Mouse (Mus musculus) common myeloid progenitor, adult 5-6 weeks (primary cell): ENCODE measurements at regions not wholly inside any gene's neighbourhood (a gene's known extent, or its start where the extent isn't known, plus 50 kb on each side); places are given as distances from the start of the nearest gene placed in this dataset.

ENCODE experiments used
- ATAC-seq: replicated peaks from 2 replicates; pipeline ENCODE4 v1.8.0; 2016; ENCODE audit warnings: low read depth, mild to moderate bottlenecking, moderate TSS enrichment, inconsistent platforms; ENCODE audit not compliant: poor library complexity, severe bottlenecking

DNA sequence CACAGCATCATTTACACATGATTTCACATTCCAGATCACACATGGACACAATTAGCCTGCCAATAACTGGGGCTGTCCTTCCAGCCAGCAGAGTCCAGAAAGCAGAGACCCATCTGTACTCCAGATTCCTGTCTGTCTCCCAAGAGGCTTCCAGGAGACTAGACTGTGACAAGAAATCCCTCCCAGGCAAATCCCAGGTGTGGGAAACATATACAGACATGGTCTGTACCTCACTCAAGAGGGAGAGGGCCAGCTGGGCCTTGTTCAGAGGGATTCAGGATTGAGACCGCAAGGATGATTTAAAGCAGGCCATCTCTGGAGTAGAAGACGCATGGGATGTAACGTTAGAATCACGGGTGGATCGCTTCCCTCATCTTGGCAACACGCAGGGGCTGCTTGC is 182.7 kb upstream of the Prr30 start:
- no peak for ATAC-seq

- ATAC-seq, result no peak
Measured at GRCm38 (mm10) chr14:101381943-101382342, 181.8 kb upstream of the Prr30 start.

DNA sequence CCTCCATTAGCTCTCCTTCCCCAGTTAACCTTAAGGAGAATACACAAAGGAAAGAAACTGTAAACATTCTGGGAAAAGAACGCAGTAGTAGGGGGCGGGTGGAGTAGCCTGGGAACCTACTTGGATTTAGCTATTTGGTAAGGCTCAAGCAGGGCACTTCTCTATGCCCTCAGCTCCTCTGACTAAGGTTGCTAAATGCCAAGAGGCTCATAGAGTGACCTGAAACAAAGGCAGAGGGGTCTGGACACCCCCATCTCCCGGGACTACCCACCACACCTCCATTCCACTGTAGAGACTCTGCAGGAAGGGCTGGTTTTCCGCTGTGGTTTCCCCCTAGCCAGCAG is 179.5 kb upstream of the Prr30 start:
- ATAC-seq, result peak; percentile 36

DNA sequence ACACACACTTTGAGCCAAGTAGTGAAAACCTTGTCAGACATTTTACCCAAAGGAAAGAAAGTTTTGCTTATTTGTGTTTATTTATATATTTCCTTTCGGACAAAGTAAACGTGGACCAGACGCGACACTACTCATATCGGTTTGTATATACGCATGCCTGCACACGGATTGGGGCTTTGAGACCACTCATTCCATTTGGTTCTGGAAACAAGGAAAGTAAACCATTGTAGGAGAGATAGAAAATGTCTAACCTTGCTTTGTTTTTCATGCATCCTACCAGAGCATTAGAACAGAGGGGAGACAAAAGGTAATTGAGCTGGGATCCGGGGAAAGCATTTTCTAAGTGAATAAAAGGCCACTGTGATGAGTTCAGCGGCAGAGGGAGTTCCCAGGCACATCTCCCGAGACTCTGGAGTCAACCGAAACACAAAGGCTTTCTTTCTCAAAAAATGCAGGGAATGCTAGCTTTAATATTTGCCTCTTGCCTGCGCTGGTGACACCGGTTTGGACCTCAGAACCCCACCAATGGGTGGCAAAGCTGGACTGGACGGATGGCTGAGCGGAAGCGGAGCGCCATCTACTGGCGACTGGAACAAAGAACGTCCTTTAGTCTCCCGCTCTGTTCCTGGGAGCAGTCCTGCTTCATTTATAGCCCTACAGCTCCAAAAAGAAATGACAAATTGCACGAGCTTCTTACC is 179.0 kb upstream of the Prr30 start:
- peak; percentile 96 for ATAC-seq

DNA sequence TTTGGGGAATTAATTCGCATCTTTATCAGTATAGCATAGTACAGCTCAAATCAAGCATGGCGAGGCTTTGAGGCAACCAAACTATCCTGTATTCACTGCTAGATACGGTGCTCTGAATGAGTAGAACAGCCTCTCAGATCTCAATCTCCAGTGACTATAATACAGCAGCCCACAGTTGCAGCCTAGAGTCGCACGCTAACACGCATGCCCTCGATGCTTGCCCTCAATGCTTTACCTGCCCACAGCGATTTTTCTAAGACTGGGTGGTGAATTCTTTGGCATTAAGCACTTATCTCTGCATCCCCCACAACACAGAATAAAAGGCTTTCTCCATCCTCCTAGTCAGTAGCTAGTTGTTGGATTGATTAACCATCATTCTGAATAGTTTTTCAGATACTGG is 178.4 kb upstream of the Prr30 start:
- no peak for ATAC-seq

- no peak for ATAC-seq
Measured at GRCm38 (mm10) chr14:101376690-101377089, 176.6 kb upstream of the Prr30 start.

DNA sequence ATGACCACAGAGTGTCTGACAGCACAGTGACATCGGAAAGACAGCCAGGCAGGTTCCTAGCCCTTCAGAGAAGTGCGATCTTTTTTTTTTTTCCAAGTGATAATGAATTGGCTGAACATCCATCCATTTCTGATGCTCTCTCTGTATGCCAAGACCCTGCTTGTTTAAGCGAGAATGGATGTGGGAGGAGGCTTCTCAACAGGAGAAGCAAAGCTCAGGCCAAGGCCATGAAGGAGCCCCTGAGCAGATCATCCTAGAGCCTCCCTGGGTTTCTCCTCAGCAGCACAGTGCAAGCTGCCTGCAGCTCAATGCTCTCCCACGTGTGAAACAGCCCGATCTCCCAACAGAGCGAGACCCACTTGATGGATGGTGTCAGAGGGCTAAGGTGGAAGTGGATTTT is 175.7 kb upstream of the Prr30 start:
- no peak for ATAC-seq

- ATAC-seq, result no peak
Measured at GRCm38 (mm10) chr14:101373864-101374263, 173.7 kb upstream of the Prr30 start.

GRCm38 (mm10) chr14:101359860-101360259 is 159.7 kb upstream of the Prr30 start:
- ATAC-seq, result no peak

DNA sequence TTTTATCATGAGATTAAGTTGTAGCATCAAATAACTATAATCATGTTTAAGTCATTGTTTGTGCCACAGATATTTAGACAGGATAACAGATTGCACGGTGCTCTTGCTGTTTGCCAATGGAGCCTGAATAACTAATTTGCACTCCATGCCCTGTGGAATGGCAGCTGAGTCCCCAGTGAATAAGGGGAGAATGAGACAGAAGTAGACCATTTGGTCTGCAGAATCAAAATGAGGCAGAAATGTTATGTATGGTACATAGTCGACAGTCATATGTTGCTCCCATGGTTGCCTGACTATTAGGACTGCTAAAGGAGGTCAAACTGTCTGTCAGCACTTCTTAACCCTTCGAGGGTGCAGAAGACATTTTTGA is 152.9 kb upstream of the Prr30 start:
- no peak for ATAC-seq

- ATAC-seq, result no peak
Measured at GRCm38 (mm10) chr14:101352046-101353008, 152.2 kb upstream of the Prr30 start.

GRCm38 (mm10) chr14:101340331-101340730 is 140.2 kb upstream of the Prr30 start:
- no peak for ATAC-seq

DNA sequence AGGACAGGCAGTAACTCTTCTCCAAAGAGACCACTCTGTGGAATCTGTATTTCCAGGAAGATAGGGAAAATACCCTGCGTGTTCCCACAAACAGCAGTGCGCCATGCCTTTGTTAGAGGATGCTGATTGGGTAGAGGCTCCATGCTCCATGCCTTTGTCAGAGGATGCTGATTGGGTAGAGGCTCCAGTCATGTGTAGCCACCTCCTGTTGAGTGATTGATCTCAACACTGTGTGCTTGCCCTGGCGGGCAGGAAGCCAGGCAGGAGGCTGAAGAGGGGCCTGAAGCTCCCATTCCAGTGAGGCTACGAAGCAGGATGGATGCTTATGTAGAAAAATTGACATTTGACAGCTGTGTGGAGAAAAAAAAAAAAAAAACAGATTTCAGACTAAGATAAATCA is 131.9 kb upstream of the Prr30 start:
- no peak for ATAC-seq

GRCm38 (mm10) chr14:101327421-101327820 is 127.3 kb upstream of the Prr30 start:
- ATAC-seq, result no peak

DNA sequence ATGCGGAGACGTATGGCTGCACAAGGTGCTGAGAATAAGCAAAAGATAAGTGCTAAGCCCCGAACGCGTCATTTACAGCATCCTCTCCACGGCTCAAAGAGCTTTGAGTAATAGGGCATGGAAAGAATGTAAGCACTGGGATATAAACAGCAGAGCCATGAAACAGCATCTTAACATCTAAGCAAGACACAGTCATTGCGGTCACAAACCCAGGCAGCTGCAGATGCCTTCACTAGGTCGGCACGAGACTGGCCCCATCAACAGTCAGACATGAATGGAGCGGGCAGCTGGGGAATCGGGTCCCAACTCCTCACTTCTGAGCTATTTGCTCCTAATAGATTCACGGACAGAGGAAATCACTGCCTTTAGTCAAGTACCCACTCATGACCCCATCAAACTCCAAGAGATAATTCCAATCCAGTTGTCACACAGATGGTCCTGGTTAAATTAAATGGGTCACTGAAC is 126.4 kb upstream of the Prr30 start:
- ATAC-seq, result no peak

GRCm38 (mm10) chr14:101323361-101323760 is 123.2 kb upstream of the Prr30 start:
- ATAC-seq, result no peak

GRCm38 (mm10) chr14:101307920-101308319 is 107.8 kb upstream of the Prr30 start:
- ATAC-seq, result no peak

GRCm38 (mm10) chr14:101304487-101305032 is 104.4 kb upstream of the Prr30 start:
- no peak for ATAC-seq

- no peak for ATAC-seq
Measured at GRCm38 (mm10) chr14:101297841-101298240, 97.7 kb upstream of the Prr30 start.

- ATAC-seq, result peak; percentile 93
Measured at GRCm38 (mm10) chr14:101294693-101295092, 94.6 kb upstream of the Prr30 start.

DNA sequence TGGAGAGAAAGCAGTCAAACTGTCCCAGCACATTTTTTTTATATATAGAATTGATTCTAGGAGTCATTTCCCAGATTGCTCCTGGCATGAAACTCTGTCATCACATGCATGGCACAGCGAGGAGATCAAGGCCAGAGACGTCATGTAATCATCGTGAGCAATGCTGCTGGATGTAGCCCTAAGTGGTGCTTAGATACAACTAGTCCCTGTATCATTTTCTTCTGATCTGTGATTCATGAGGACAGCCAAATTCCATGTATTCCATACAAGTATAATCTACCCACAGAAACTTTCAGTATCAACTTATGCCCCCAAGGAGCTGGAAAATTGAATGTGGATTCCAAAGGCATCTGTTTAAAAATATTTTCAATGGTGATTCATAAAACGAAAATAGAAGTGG is 87.6 kb upstream of the Prr30 start:
- ATAC-seq, result no peak
